Mouse (Mus musculus): ENCODE data around the gene Pitx1. TPM values are rescaled to one million over a fixed set of nuclear protein-coding genes. Genes with fewer than 3 reads are reported as not detected.

Gene Pitx1
- polyA plus RNA-seq, 1 experiment from 2014 or later: 0.09 TPM

DNA sequence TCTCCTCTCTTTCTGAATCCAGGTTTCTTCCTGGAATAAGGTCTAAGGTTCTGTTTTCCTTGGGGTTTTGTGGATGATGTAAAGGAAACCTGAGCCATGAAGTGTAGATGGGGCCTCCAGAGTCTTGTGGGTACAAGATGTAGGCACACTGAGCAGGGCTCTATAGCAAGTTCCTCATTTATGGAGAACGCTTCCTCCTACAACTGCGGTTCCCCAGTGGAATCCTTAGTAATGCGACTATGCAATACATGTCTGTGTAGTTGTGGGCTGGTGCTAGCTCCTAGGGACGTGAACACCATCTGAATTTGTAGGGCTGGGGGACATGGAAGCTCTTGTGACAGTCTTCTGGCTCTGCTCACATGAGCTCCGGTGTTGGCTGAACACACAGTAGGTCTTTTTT lies 22.5 kb upstream of the Pitx1 start:
- Histone ChIP-seq H3K9me3 (ENCODE audit: control insufficient read depth, low read length) (no peaks in the 10 kb centered on the region), H3K9ac (ENCODE audit: low read length) (no peak overlapping the region), H3K27me3 (ENCODE audit: control insufficient read depth, insufficient read depth, low read length) (peaks cover 9% of the 10 kb centered on the region), H3K4me2 (ENCODE audit: low read length) (no peak overlapping the region), H3K36me3 (ENCODE audit: control insufficient read depth, insufficient read depth, low read length) (no peaks in the 10 kb centered on the region), H3K27ac (replicated peaks in 1 of 2; ENCODE audit: control insufficient read depth in 1 of 2, insufficient read depth in 1 of 2, low read depth in 2 of 2, low read length in 2 of 2) (no peak overlapping the region), H3K4me1 (ENCODE audit: control insufficient read depth in 2 of 2, insufficient read depth in 2 of 2, low read length in 2 of 2) (no peaks in the 10 kb centered on the region), H3K4me3 (ENCODE audit: control insufficient read depth in 1 of 2, insufficient read depth in 1 of 2, low read depth in 1 of 2, low read length in 2 of 2) (no peak overlapping the region)
- no peak for ATAC-seq (ENCODE audit: insufficient number of reproducible peaks, insufficient read depth, low FRiP score, low read depth)
- 82% methylated on average over 5 of the region's 5 CpGs for WGBS

GRCm38 (mm10) chr13:55855793-55856192 lies 19.8 kb upstream of the Pitx1 start:
- Histone ChIP-seq H3K27ac (replicated peaks in 1 of 2; ENCODE audit: control insufficient read depth in 1 of 2, insufficient read depth in 1 of 2, low read depth in 2 of 2, low read length in 2 of 2) (no peak overlapping the region), H3K4me2 (ENCODE audit: low read length) (no peak overlapping the region), H3K4me1 (ENCODE audit: control insufficient read depth in 2 of 2, insufficient read depth in 2 of 2, low read length in 2 of 2) (no peaks in the 10 kb centered on the region), H3K4me3 (ENCODE audit: control insufficient read depth in 1 of 2, insufficient read depth in 1 of 2, low read depth in 1 of 2, low read length in 2 of 2) (no peak overlapping the region), H3K9ac (ENCODE audit: low read length) (no peak overlapping the region), H3K36me3 (ENCODE audit: control insufficient read depth, insufficient read depth, low read length) (no peaks in the 10 kb centered on the region), H3K9me3 (ENCODE audit: control insufficient read depth, low read length) (no peaks in the 10 kb centered on the region), H3K27me3 (ENCODE audit: control insufficient read depth, insufficient read depth, low read length) (peaks cover 9% of the 10 kb centered on the region)
- ATAC-seq (ENCODE audit: insufficient number of reproducible peaks, insufficient read depth, low FRiP score, low read depth): no peak
- WGBS: 53% methylated on average over 7 of the region's 7 CpGs

- H3K36me3 ChIP-seq (ENCODE audit: control insufficient read depth, insufficient read depth, low read length): no peaks in the 10 kb centered on the region
- H3K9ac ChIP-seq (ENCODE audit: low read length): no peak overlapping the region
- no peaks in the 10 kb centered on the region for H3K9me3 ChIP-seq (ENCODE audit: control insufficient read depth, low read length)
- H3K27ac ChIP-seq (replicated peaks in 1 of 2; ENCODE audit: control insufficient read depth in 1 of 2, insufficient read depth in 1 of 2, low read depth in 2 of 2, low read length in 2 of 2): no peak overlapping the region
- H3K4me3 ChIP-seq (ENCODE audit: control insufficient read depth in 1 of 2, insufficient read depth in 1 of 2, low read depth in 1 of 2, low read length in 2 of 2): no peak overlapping the region
- 62% methylated on average over 3 of the region's 3 CpGs for WGBS
- ATAC-seq (ENCODE audit: insufficient number of reproducible peaks, insufficient read depth, low FRiP score, low read depth): no peak
- no peak overlapping the region for H3K4me2 ChIP-seq (ENCODE audit: low read length)
- peaks cover 8% of the 10 kb centered on the region in 2 experiments for H3K4me1 ChIP-seq (ENCODE audit: control insufficient read depth in 2 of 2, insufficient read depth in 2 of 2, low read length in 2 of 2)
- peaks cover 14% of the 10 kb centered on the region; the same call in 1 of the 2 replicates for H3K27me3 ChIP-seq (ENCODE audit: control insufficient read depth, insufficient read depth, low read length)
Measured at GRCm38 (mm10) chr13:55852205-55852604, 16.2 kb upstream of the Pitx1 start.

DNA sequence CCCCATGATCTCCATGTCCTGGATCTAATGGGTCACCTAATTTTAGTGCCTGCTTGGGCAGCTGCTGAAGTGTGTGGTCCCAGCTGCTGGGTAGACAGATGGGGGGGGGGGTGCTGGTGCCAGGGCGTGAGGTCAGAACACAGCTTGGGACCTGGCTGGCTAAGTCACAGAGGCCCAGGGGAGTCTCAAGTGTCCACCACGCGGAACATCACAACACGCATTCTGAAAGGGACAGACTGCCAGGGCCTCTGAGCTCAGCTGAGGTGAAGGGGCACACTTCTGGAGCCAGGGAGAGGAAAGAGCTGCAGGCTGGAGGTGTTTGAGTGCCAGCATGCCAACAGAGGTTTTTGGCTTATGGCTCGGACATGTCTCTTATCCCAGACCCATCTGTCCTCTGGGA lies 14.7 kb upstream of the Pitx1 start:
- no peak overlapping the region for H3K9ac ChIP-seq (ENCODE audit: low read length)
- no peak overlapping the region for H3K4me3 ChIP-seq (ENCODE audit: control insufficient read depth in 1 of 2, insufficient read depth in 1 of 2, low read depth in 1 of 2, low read length in 2 of 2)
- H3K27ac ChIP-seq (replicated peaks in 1 of 2; ENCODE audit: control insufficient read depth in 1 of 2, insufficient read depth in 1 of 2, low read depth in 2 of 2, low read length in 2 of 2): no peak overlapping the region
- no peak for ATAC-seq (ENCODE audit: insufficient number of reproducible peaks, insufficient read depth, low FRiP score, low read depth)
- no peaks in the 10 kb centered on the region for H3K36me3 ChIP-seq (ENCODE audit: control insufficient read depth, insufficient read depth, low read length)
- peaks cover 8 to 10% of the 10 kb centered on the region in 2 experiments for H3K4me1 ChIP-seq (ENCODE audit: control insufficient read depth in 2 of 2, insufficient read depth in 2 of 2, low read length in 2 of 2)
- no peak overlapping the region for H3K4me2 ChIP-seq (ENCODE audit: low read length)
- WGBS: 74% methylated on average over 5 of the region's 5 CpGs
- H3K27me3 ChIP-seq (ENCODE audit: control insufficient read depth, insufficient read depth, low read length): peaks cover 12% of the 10 kb centered on the region
- no peaks in the 10 kb centered on the region for H3K9me3 ChIP-seq (ENCODE audit: control insufficient read depth, low read length)

GRCm38 (mm10) chr13:55848604-55849190 lies 12.7 kb upstream of the Pitx1 start:
- ATAC-seq (ENCODE audit: insufficient number of reproducible peaks, insufficient read depth, low FRiP score, low read depth): no peak
- no peak overlapping the region for H3K9ac ChIP-seq (ENCODE audit: low read length)
- no peak overlapping the region for H3K4me3 ChIP-seq (ENCODE audit: control insufficient read depth in 1 of 2, insufficient read depth in 1 of 2, low read depth in 1 of 2, low read length in 2 of 2)
- no peak overlapping the region for H3K27ac ChIP-seq (replicated peaks in 1 of 2; ENCODE audit: control insufficient read depth in 1 of 2, insufficient read depth in 1 of 2, low read depth in 2 of 2, low read length in 2 of 2)
- WGBS: 76% methylated on average over 13 of the region's 13 CpGs
- peaks cover 8 to 10% of the 10 kb centered on the region in 2 experiments for H3K4me1 ChIP-seq (ENCODE audit: control insufficient read depth in 2 of 2, insufficient read depth in 2 of 2, low read length in 2 of 2)
- no peaks in the 10 kb centered on the region for H3K9me3 ChIP-seq (ENCODE audit: control insufficient read depth, low read length)
- H3K4me2 ChIP-seq (ENCODE audit: low read length): no peak overlapping the region
- peaks cover 12% of the 10 kb centered on the region for H3K27me3 ChIP-seq (ENCODE audit: control insufficient read depth, insufficient read depth, low read length)
- no peaks in the 10 kb centered on the region for H3K36me3 ChIP-seq (ENCODE audit: control insufficient read depth, insufficient read depth, low read length)

DNA sequence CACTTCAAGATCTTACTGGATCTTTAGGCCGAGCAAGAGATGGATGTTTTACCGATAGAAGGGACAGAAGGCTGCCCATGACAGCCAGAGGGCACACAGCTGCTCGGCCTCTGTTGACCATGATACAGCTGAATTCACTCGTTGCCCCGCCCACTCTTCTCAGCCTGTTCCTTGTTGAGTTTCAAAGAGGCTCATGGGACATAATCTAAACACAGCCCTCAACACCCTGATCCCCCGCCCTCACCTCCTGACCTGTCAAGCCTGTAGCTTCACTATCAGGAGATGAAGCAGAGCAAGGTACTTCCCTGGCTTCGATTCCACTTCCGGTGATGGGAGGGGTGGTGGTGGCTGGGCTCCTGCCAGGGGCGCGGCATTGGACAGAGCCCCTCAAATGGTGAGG lies 11.8 kb upstream of the Pitx1 start:
- Histone ChIP-seq H3K4me2 (ENCODE audit: low read length) (peak overlapping the region; percentile 44), H3K9me3 (ENCODE audit: control insufficient read depth, low read length) (no peaks in the 10 kb centered on the region), H3K4me3 (ENCODE audit: control insufficient read depth in 1 of 2, insufficient read depth in 1 of 2, low read depth in 1 of 2, low read length in 2 of 2) (no peak overlapping the region), H3K36me3 (ENCODE audit: control insufficient read depth, insufficient read depth, low read length) (no peaks in the 10 kb centered on the region), H3K27me3 (ENCODE audit: control insufficient read depth, insufficient read depth, low read length) (peaks cover 12% of the 10 kb centered on the region), H3K27ac (replicated peaks in 1 of 2; ENCODE audit: control insufficient read depth in 1 of 2, insufficient read depth in 1 of 2, low read depth in 2 of 2, low read length in 2 of 2) (no peak overlapping the region), H3K4me1 (ENCODE audit: control insufficient read depth in 2 of 2, insufficient read depth in 2 of 2, low read length in 2 of 2) (peaks cover 8 to 10% of the 10 kb centered on the region in 2 experiments), H3K9ac (ENCODE audit: low read length) (no peak overlapping the region)
- 34% methylated on average over 10 of the region's 10 CpGs for WGBS
- ATAC-seq (ENCODE audit: insufficient number of reproducible peaks, insufficient read depth, low FRiP score, low read depth): peak; percentile 52; the same call in 1 of the 2 replicates

- H3K4me1 ChIP-seq (ENCODE audit: control insufficient read depth in 2 of 2, insufficient read depth in 2 of 2, low read length in 2 of 2): peaks cover 8 to 10% of the 10 kb centered on the region in 2 experiments
- H3K9ac ChIP-seq (ENCODE audit: low read length): no peak overlapping the region
- no peak overlapping the region for H3K27ac ChIP-seq (replicated peaks in 1 of 2; ENCODE audit: control insufficient read depth in 1 of 2, insufficient read depth in 1 of 2, low read depth in 2 of 2, low read length in 2 of 2)
- no peak overlapping the region for H3K4me3 ChIP-seq (ENCODE audit: control insufficient read depth in 1 of 2, insufficient read depth in 1 of 2, low read depth in 1 of 2, low read length in 2 of 2)
- 100% methylated on average over 1 of the region's 1 CpGs for WGBS
- no peaks in the 10 kb centered on the region for H3K36me3 ChIP-seq (ENCODE audit: control insufficient read depth, insufficient read depth, low read length)
- H3K9me3 ChIP-seq (ENCODE audit: control insufficient read depth, low read length): no peaks in the 10 kb centered on the region
- no peak for ATAC-seq (ENCODE audit: insufficient number of reproducible peaks, insufficient read depth, low FRiP score, low read depth)
- H3K27me3 ChIP-seq (ENCODE audit: control insufficient read depth, insufficient read depth, low read length): peaks cover 52% of the 10 kb centered on the region
- no peak overlapping the region for H3K4me2 ChIP-seq (ENCODE audit: low read length)
Measured at GRCm38 (mm10) chr13:55843700-55844099, 7.7 kb upstream of the Pitx1 start.

DNA sequence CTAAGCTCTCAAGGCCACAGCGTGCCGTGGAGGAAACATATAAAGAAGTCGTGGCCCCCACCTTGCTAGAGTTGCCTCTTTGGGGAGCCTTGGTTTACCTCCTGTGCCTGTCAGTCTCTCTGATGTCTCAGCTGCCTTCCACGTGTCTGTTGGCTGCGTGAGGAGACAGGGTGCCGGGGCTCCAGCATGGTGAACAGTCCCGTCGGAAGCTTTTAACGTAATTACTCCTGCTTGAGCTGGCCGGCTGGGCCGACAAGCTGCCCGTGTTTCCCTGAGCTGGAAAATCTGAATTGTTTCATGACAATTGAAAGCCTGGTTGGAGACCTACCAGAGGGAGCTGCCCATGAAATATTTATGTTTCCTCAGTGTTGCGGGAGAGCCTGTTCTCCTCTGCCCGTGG lies 4.2 kb upstream of the Pitx1 start:
- H3K36me3 ChIP-seq (ENCODE audit: control insufficient read depth, insufficient read depth, low read length): no peaks in the 10 kb centered on the region
- 53% methylated on average over 14 of the region's 14 CpGs for WGBS

More for the DNA sequence above, 4.2 kb upstream of the Pitx1 start:
- Histone ChIP-seq H3K9ac (ENCODE audit: low read length) (no peak overlapping the region), H3K27me3 (ENCODE audit: control insufficient read depth, insufficient read depth, low read length) (peaks cover 70% of the 10 kb centered on the region), H3K4me3 (ENCODE audit: control insufficient read depth in 1 of 2, insufficient read depth in 1 of 2, low read depth in 1 of 2, low read length in 2 of 2) (no peak overlapping the region), H3K9me3 (ENCODE audit: control insufficient read depth, low read length) (no peaks in the 10 kb centered on the region), H3K27ac (replicated peaks in 1 of 2; ENCODE audit: control insufficient read depth in 1 of 2, insufficient read depth in 1 of 2, low read depth in 2 of 2, low read length in 2 of 2) (no peak overlapping the region), H3K4me1 (ENCODE audit: control insufficient read depth in 2 of 2, insufficient read depth in 2 of 2, low read length in 2 of 2) (peaks cover 2 to 4% of the 10 kb centered on the region in 2 experiments; a peak in 2 of 4 replicates), H3K4me2 (ENCODE audit: low read length) (no peak overlapping the region)
- no peak for ATAC-seq (ENCODE audit: insufficient number of reproducible peaks, insufficient read depth, low FRiP score, low read depth)

All from heart, embryonic 14.5 days (tissue).